7 mouse cellular contexts compared by ENCODE assay signal in the genomic region with DNA sequence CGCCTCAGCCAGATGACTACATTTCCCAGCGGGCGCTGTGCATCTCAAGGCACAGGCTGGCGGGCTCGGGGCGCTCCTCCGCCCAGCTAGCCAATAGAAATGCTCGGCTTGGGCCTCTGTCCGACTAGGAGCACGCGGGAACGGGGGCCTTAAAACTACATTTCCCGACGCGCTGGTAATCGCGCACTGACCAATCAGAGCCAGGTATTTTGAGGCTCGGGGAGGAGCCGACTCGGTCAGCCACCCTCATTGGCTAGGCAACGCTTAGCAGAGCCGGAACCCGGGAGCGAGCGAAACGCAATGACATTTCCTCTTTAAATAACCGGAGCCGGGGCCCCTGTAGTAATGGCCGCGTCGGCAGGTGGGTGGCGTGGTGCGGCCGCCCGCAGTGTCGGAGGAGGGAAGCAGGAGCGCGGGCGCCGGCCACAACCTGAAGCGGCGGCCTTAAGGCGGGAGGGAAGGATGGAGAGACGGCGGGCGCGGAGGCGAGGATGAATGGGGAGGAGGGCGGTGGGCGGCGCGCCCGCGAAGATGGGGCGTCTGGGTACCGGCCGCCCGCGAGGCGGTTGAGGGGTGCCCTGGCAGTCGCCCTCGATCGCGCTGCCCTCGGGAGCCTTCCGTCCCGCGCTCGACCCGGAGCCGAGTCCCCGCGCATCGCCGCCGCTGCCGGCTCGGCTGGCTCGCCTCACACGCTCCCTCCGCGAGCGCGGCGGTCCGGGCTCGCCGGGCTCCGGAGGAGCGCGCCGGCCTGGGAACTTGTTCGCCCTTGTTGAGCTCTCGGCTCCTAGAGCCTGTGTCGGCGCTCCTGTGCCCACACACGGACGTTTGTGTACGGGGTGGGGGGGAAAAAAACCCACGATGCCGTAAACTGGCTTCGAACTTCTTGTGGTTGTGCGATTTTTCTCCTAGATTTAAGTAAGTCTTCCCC. TPM values are rescaled to one million over a fixed set of nuclear protein-coding genes. Genes with fewer than 3 reads are reported as not detected.
DNase-seq lines count a peak whose midpoint lies in the region; ATAC-seq lines count a peak whose summit lies in the region.

No protein-coding gene starts in this region.

- under 1% methylated on average over 87 of the region's 103 CpGs for WGBS in intestine, embryonic 16.5 days
- under 1% methylated on average over 91 of the region's 103 CpGs for WGBS in midbrain, embryonic 11.5 days

- H3K4me2 ChIP-seq in intestine, embryonic 16.5 days (ENCODE audit: low read depth, low read length), result peak overlapping the region; percentile 69
- peak overlapping the region; percentile 75 for H3K4me2 ChIP-seq in midbrain, embryonic 11.5 days

- H3K36me3 ChIP-seq in intestine, embryonic 16.5 days (ENCODE audit: control insufficient read depth, insufficient read depth, low read length), result no peaks in the 10 kb centered on the region
- H3K36me3 ChIP-seq in midbrain, embryonic 11.5 days (ENCODE audit: control insufficient read depth, insufficient read depth, low read length), result peaks cover 3% of the 10 kb centered on the region; the same call in 1 of the 2 replicates

- intact Hi-C loops in left cerebral cortex, postnatal 36 days (cut with DNase I), result no loop called here

- 0 out of 2 replicates have a peak, but pooled peaks cover 4% of the 10 kb centered on the region for H3K4me1 ChIP-seq in intestine, embryonic 16.5 days (ENCODE audit: control insufficient read depth, insufficient read depth, low read length)
- H3K4me1 ChIP-seq in midbrain, embryonic 11.5 days (ENCODE audit: control insufficient read depth, insufficient read depth, low read length), result no peaks in the 10 kb centered on the region; the same call in 1 of the 2 replicates

- H3K27ac ChIP-seq in intestine, embryonic 16.5 days (ENCODE audit: low read length), result peak overlapping the region; percentile 42
- H3K27ac ChIP-seq in midbrain, embryonic 11.5 days (ENCODE audit: low read depth, low read length), result peak overlapping the region; percentile 77

- peak overlapping the region; percentile 71 for H3K9ac ChIP-seq in intestine, embryonic 16.5 days (ENCODE audit: low read depth, low read length)
- H3K9ac ChIP-seq in midbrain, embryonic 11.5 days (ENCODE audit: low read length), result peak overlapping the region; percentile 86

- peak overlapping the region; percentile 84 for H3K4me3 ChIP-seq in intestine, embryonic 16.5 days (ENCODE audit: low read length)
- H3K4me3 ChIP-seq in midbrain, embryonic 11.5 days (ENCODE audit: low read depth, low read length), result peak overlapping the region; percentile 87

- peak; percentile 96 for DNase-seq in adrenal gland, adult 8-10 months
- peak; percentile 95 for DNase-seq in embryo, embryonic 9.5 days (ENCODE audit: extremely low spot score)
- DNase-seq in gastrocnemius, postnatal 4 days (ENCODE audit: low spot score in 2 of 2), result peak; percentile 76 to 91
- DNase-seq in left cerebral cortex, postnatal 36 days (ENCODE audit: low spot score in 2 of 2), result peak; percentile 94
- peak; percentile 99 for DNase-seq in midbrain, embryonic 11.5 days (ENCODE audit: low spot score, missing footprints)
- DNase-seq in skeletal muscle tissue, adult 2 months (ENCODE audit: low read depth, low spot score), result peak; percentile 97

- H3K9me3 ChIP-seq in intestine, embryonic 16.5 days (ENCODE audit: control insufficient read depth, low read length), result no peaks in the 10 kb centered on the region
- H3K9me3 ChIP-seq in midbrain, embryonic 11.5 days (ENCODE audit: control insufficient read depth, low read length), result no peaks in the 10 kb centered on the region

- no peaks in the 10 kb centered on the region for H3K27me3 ChIP-seq in intestine, embryonic 16.5 days (replicated peaks; ENCODE audit: control insufficient read depth, insufficient read depth, low read length)
- H3K27me3 ChIP-seq in midbrain, embryonic 11.5 days (ENCODE audit: control insufficient read depth, insufficient read depth, low read length), result no peaks in the 10 kb centered on the region

- peak; percentile 99 for ATAC-seq in intestine, embryonic 16.5 days
- ATAC-seq in midbrain, embryonic 11.5 days (ENCODE audit: low FRiP score), result peak; percentile 99

RNA-seq across cellular contexts. Expression of a gene that starts 0.8 kb away (rescaled TPM):
- 1 to 10 TPM; 2.1 to 3.9 (median 3.1) TPM for total RNA-seq in adrenal gland, adult 8-10 months (2022)
- 1 to 10 TPM; 1.5 to 1.7 TPM for total RNA-seq in gastrocnemius, postnatal 4 days (2021)
- polyA plus RNA-seq in intestine, embryonic 16.5 days (2015; fragmentation: Nextera tagmentation; extraction: Ambion mirVana), result 4.8 and 6.0 TPM in 2 replicates
- total RNA-seq in left cerebral cortex, postnatal 36 days (2021), result 1 to 10 TPM; 7.8 to 7.9 TPM
- 10.1 TPM in 2 replicates for polyA plus RNA-seq in midbrain, embryonic 11.5 days (2014; fragmentation: Nextera tagmentation; extraction: Ambion mirVana)

Comparison
In these comparisons a context has a peak if more than half of its experiments do, and no peak if none do; other contexts are left out.
1. Peak in every context shown above with its lines: DNase-seq, ATAC-seq, H3K4me3 ChIP-seq and H3K27ac ChIP-seq.